Mouse (Mus musculus): ENCODE data around the gene Mef2b. TPM values are rescaled to one million over a fixed set of nuclear protein-coding genes. Genes with fewer than 3 reads are reported as not detected.
A peak's percentile ranks its signal among the peaks of the same experiment; 100 is the strongest.

The Mef2b gene
- polyA plus RNA-seq (2016; fragmentation: Nextera tagmentation; extraction: Ambion mirVana), result 0.23 and 0.53 TPM in 2 replicates

GRCm38 (mm10) chr8:70139026-70139857 lies at the start of gene Mef2b, which contains the start of the genes Rfxank and Borcs8:
Gene Mef2b (plus strand): TSS chr8:70139711.
Gene Rfxank (minus strand): TSS chr8:70139154.
Gene Borcs8 (plus strand): TSS chr8:70139499.
- peaks cover 23% of the 10 kb centered on the region for H3K4me1 ChIP-seq
- H3K27ac ChIP-seq, result peak within 1 kb of the TSS; percentile 88
- peak within 1 kb of the TSS; percentile 91 for H3K4me3 ChIP-seq
- peaks cover 50% of the 10 kb centered on the region for H3K36me3 ChIP-seq
- DNase-seq (ENCODE audit: low spot score), result peak; percentile 99
- WGBS, result under 1% methylated on average over 46 of the region's 46 CpGs
- no peaks in the 10 kb centered on the region for H3K27me3 ChIP-seq (ENCODE audit: insufficient read depth, poor library complexity, severe bottlenecking)
- H3K9me3 ChIP-seq, result no peaks in the 10 kb centered on the region

- no peaks in the 10 kb centered on the region for H3K9me3 ChIP-seq
- WGBS, result 46% methylated on average over 8 of the region's 8 CpGs
- DNase-seq (ENCODE audit: low spot score), result no peak
- no peak overlapping the region for H3K4me3 ChIP-seq
- peaks cover 6% of the 10 kb centered on the region for H3K4me1 ChIP-seq
- no peaks in the 10 kb centered on the region for H3K36me3 ChIP-seq
- no peak overlapping the region for H3K27ac ChIP-seq
- peaks cover 77% of the 10 kb centered on the region for H3K27me3 ChIP-seq (ENCODE audit: insufficient read depth, poor library complexity, severe bottlenecking)
These were observed 46.7 kb upstream of the Mef2b start for GRCm38 (mm10) chr8:70092786-70093185.

- Histone ChIP-seq H3K36me3 (no peaks in the 10 kb centered on the region), H3K4me3 (no peak overlapping the region), H3K27me3 (ENCODE audit: insufficient read depth, poor library complexity, severe bottlenecking) (peaks cover 32% of the 10 kb centered on the region), H3K4me1 (no peaks in the 10 kb centered on the region), H3K9me3 (0 out of 2 replicates have a peak, but pooled peaks cover 2% of the 10 kb centered on the region), H3K27ac (no peak overlapping the region)
- WGBS, result 66% methylated on average over 8 of the region's 8 CpGs
- DNase-seq (ENCODE audit: low spot score), result no peak
These were observed 40.2 kb upstream of the Mef2b start for GRCm38 (mm10) chr8:70099276-70099675.

GRCm38 (mm10) chr8:70100241-70100640 lies 39.3 kb upstream of the Mef2b start:
- Histone ChIP-seq H3K36me3 (no peaks in the 10 kb centered on the region), H3K9me3 (0 out of 2 replicates have a peak, but pooled peaks cover 2% of the 10 kb centered on the region), H3K4me3 (no peak overlapping the region), H3K27ac (no peak overlapping the region), H3K27me3 (ENCODE audit: insufficient read depth, poor library complexity, severe bottlenecking) (peaks cover 32% of the 10 kb centered on the region), H3K4me1 (peaks cover 6% of the 10 kb centered on the region; the same call in 1 of the 2 replicates)
- no peak for DNase-seq (ENCODE audit: low spot score)
- 78% methylated on average over 8 of the region's 8 CpGs for WGBS

- WGBS, result 20% methylated on average over 6 of the region's 6 CpGs
- Histone ChIP-seq H3K27me3 (ENCODE audit: insufficient read depth, poor library complexity, severe bottlenecking) (peaks cover 59% of the 10 kb centered on the region), H3K9me3 (no peaks in the 10 kb centered on the region), H3K4me3 (no peak overlapping the region), H3K27ac (no peak overlapping the region), H3K4me1 (peaks cover 6% of the 10 kb centered on the region; the same call in 1 of the 2 replicates), H3K36me3 (no peaks in the 10 kb centered on the region)
- DNase-seq (ENCODE audit: low spot score), result no peak
These were observed 35.0 kb upstream of the Mef2b start for GRCm38 (mm10) chr8:70104506-70104905.

GRCm38 (mm10) chr8:70104922-70105321 lies 34.6 kb upstream of the Mef2b start:
- no peaks in the 10 kb centered on the region for H3K9me3 ChIP-seq
- no peaks in the 10 kb centered on the region for H3K36me3 ChIP-seq
- peaks cover 62% of the 10 kb centered on the region for H3K27me3 ChIP-seq (ENCODE audit: insufficient read depth, poor library complexity, severe bottlenecking)

GRCm38 (mm10) chr8:70110451-70110850 lies 29.1 kb upstream of the Mef2b start:
- Histone ChIP-seq H3K9me3 (no peaks in the 10 kb centered on the region), H3K27ac (no peak overlapping the region), H3K4me1 (peaks cover 8% of the 10 kb centered on the region), H3K27me3 (ENCODE audit: insufficient read depth, poor library complexity, severe bottlenecking) (peaks cover 96% of the 10 kb centered on the region), H3K4me3 (no peak overlapping the region), H3K36me3 (no peaks in the 10 kb centered on the region)
- 89% methylated on average over 2 of the region's 2 CpGs for WGBS
- no peak for DNase-seq (ENCODE audit: low spot score)

More at GRCm38 (mm10) chr8:70104922-70105321, 34.6 kb upstream of the Mef2b start:
- Histone ChIP-seq H3K4me3 (no peak overlapping the region), H3K27ac (no peak overlapping the region), H3K4me1 (peaks cover 6% of the 10 kb centered on the region; the same call in 1 of the 2 replicates)
- DNase-seq (ENCODE audit: low spot score), result no peak
- WGBS, result 70% methylated on average over 7 of the region's 7 CpGs

GRCm38 (mm10) chr8:70111192-70111795 lies 28.2 kb upstream of the Mef2b start:
- WGBS, result 43% methylated on average over 23 of the region's 23 CpGs
- H3K36me3 ChIP-seq, result no peaks in the 10 kb centered on the region
- no peak for DNase-seq (ENCODE audit: low spot score)
- peaks cover 8% of the 10 kb centered on the region for H3K4me1 ChIP-seq
- no peak overlapping the region for H3K27ac ChIP-seq
- H3K27me3 ChIP-seq (ENCODE audit: insufficient read depth, poor library complexity, severe bottlenecking), result peaks cover 99% of the 10 kb centered on the region
- H3K4me3 ChIP-seq, result no peak overlapping the region
- H3K9me3 ChIP-seq, result no peaks in the 10 kb centered on the region

GRCm38 (mm10) chr8:70112401-70113016 lies 27.0 kb upstream of the Mef2b start:
- Histone ChIP-seq H3K27me3 (ENCODE audit: insufficient read depth, poor library complexity, severe bottlenecking) (peaks cover 99% of the 10 kb centered on the region), H3K4me3 (peak overlapping the region; percentile 12; the same call in 1 of the 2 replicates), H3K4me1 (peaks cover 8% of the 10 kb centered on the region), H3K36me3 (no peaks in the 10 kb centered on the region), H3K9me3 (no peaks in the 10 kb centered on the region), H3K27ac (no peak overlapping the region)
- WGBS, result 6% methylated on average over 43 of the region's 43 CpGs
- no peak for DNase-seq (ENCODE audit: low spot score)

GRCm38 (mm10) chr8:70114488-70114887 lies 25.0 kb upstream of the Mef2b start:
- H3K4me3 ChIP-seq, result no peak overlapping the region
- no peak overlapping the region for H3K27ac ChIP-seq
- no peaks in the 10 kb centered on the region for H3K36me3 ChIP-seq
- H3K4me1 ChIP-seq, result peaks cover 8% of the 10 kb centered on the region
- H3K9me3 ChIP-seq, result no peaks in the 10 kb centered on the region
- DNase-seq (ENCODE audit: low spot score), result no peak
- H3K27me3 ChIP-seq (ENCODE audit: insufficient read depth, poor library complexity, severe bottlenecking), result peaks cover 99% of the 10 kb centered on the region
- 22% methylated on average over 6 of the region's 6 CpGs for WGBS

GRCm38 (mm10) chr8:70114892-70115291 lies 24.6 kb upstream of the Mef2b start:
- DNase-seq (ENCODE audit: low spot score), result no peak
- no peaks in the 10 kb centered on the region for H3K36me3 ChIP-seq
- H3K9me3 ChIP-seq, result no peaks in the 10 kb centered on the region
- peaks cover 8% of the 10 kb centered on the region for H3K4me1 ChIP-seq
- H3K27me3 ChIP-seq (ENCODE audit: insufficient read depth, poor library complexity, severe bottlenecking), result peaks cover 99% of the 10 kb centered on the region
- no peak overlapping the region for H3K4me3 ChIP-seq
- no peak overlapping the region for H3K27ac ChIP-seq
- WGBS, result 65% methylated on average over 13 of the region's 13 CpGs

GRCm38 (mm10) chr8:70117611-70118010 lies 21.9 kb upstream of the Mef2b start:
- H3K36me3 ChIP-seq, result no peaks in the 10 kb centered on the region
- no peak overlapping the region for H3K27ac ChIP-seq
- no peak for DNase-seq (ENCODE audit: low spot score)
- H3K27me3 ChIP-seq (ENCODE audit: insufficient read depth, poor library complexity, severe bottlenecking), result peaks cover 98% of the 10 kb centered on the region
- WGBS, result 8% methylated on average over 9 of the region's 9 CpGs
- peaks cover 9% of the 10 kb centered on the region for H3K4me1 ChIP-seq
- no peaks in the 10 kb centered on the region for H3K9me3 ChIP-seq
- no peak overlapping the region for H3K4me3 ChIP-seq

Measured in heart, embryonic 10.5 days (tissue).